Mouse (Mus musculus) heart, postnatal 0 days (tissue): ENCODE data around the gene Tenm2.

Experiments used
- CTCF ChIP-seq: IDR thresholded peaks from 2 replicates; pipeline ENCODE4 v1.5.1; 2016; ENCODE audit warnings: antibody characterized with exemption, control low read depth, low read depth
- EP300 ChIP-seq: IDR thresholded peaks from 2 replicates; pipeline ENCODE4 v1.6.1; 2016; ENCODE audit warnings: antibody characterized with exemption, low read depth

- 0 out of 2 replicates have a peak, but pooled peaks have one; percentile 17 for TF ChIP-seq CTCF
- no peak for TF ChIP-seq EP300
Measured at GRCm38 (mm10) chr11:36692637-36693036, 543.1 kb downstream of the Tenm2 start.
